Mouse (Mus musculus) heart, postnatal 0 days (tissue): Measurements from ENCODE around the gene Pakap. TPM values are rescaled to one million over a fixed set of nuclear protein-coding genes. Genes with fewer than 3 reads are reported as not detected.

Experiments used
- ATAC-seq: fragments of 200-750 bp; cut with Nextera tagmentation; 2 replicates; pipeline ENCODE4 v1.8.0; 2017; ENCODE audit warnings: low read depth, moderate number of reproducible peaks, moderate library complexity; ENCODE audit not compliant: insufficient read depth
- DNase-seq: peaks from one replicate; pipeline ENCODE4 v3.0.0-alpha.2; 2016; ENCODE audit warnings: low spot score
- H3K27ac ChIP-seq: fragments of 300-500 bp; sonication (generic); 2 replicates; pipeline ENCODE4 v1.5.1; 2014; ENCODE audit warnings: low read depth, mild to moderate bottlenecking
- H3K27me3 ChIP-seq: fragments of 300-500 bp; sonication (generic); 2 replicates; pipeline ENCODE4 v1.6.1; 2014; ENCODE audit warnings: low read length, mixed read lengths; ENCODE audit not compliant: control insufficient read depth, insufficient read depth
- H3K36me3 ChIP-seq: fragments of 300-500 bp; sonication (generic); replicated peaks from 2 replicates; pipeline ENCODE4 v1.6.1; 2014; ENCODE audit warnings: low read length, mixed read lengths; ENCODE audit not compliant: control insufficient read depth, insufficient read depth
- H3K4me1 ChIP-seq: fragments of 300-500 bp; sonication (generic); 2 replicates; pipeline ENCODE4 v1.6.1; 2014; ENCODE audit warnings: antibody characterized with exemption; ENCODE audit not compliant: control insufficient read depth, insufficient read depth
- H3K4me2 ChIP-seq: fragments of 300-500 bp; sonication (generic); 2 replicates; pipeline ENCODE4 v1.6.1; 2014; ENCODE audit warnings: low read depth, mild to moderate bottlenecking, low read length, moderate library complexity
- H3K4me3 ChIP-seq: fragments of 300-500 bp; sonication (generic); 2 replicates; pipeline ENCODE4 v1.5.1; 2014; ENCODE audit warnings: low read depth, low read length
- H3K9ac ChIP-seq: fragments of 300-500 bp; sonication (generic); replicated peaks from 2 replicates; pipeline ENCODE4 v1.6.1; 2014; ENCODE audit warnings: low read depth, low read length, mixed read lengths
- H3K9me3 ChIP-seq: fragments of 300-500 bp; sonication (generic); replicated peaks from 2 replicates; pipeline ENCODE4 v1.6.1; 2016; ENCODE audit warnings: low read length; ENCODE audit not compliant: control insufficient read depth
- CTCF ChIP-seq: IDR thresholded peaks from 2 replicates; pipeline ENCODE4 v1.5.1; 2016; ENCODE audit warnings: antibody characterized with exemption, control low read depth, low read depth
- EP300 ChIP-seq: IDR thresholded peaks from 2 replicates; pipeline ENCODE4 v1.6.1; 2016; ENCODE audit warnings: antibody characterized with exemption, low read depth
- WGBS: fragments of 180-500 bp; shearing (Covaris S2); extraction: QIAGEN DNeasy Blood & Tissue Kit; methylation state at CpG from one replicate; pipeline ENCODE4 v1.1.7; 2014; 5-methylcytosine and 5-hydroxymethylcytosine counted together
- polyA plus RNA-seq: library from polyadenylated mRNA; unstranded; fragments of >200 nt; fragmentation: Nextera tagmentation; extraction: Ambion mirVana; gene quantifications from 2 replicates; pipeline ENCODE4 v1.2.1, GENCODE M21; 2015
- total RNA-seq: library from RNA; depleted of rRNA; stranded (reverse); fragments of >200 nt; gene quantifications from 2 replicates; pipeline ENCODE4 v1.2.3, GENCODE M21; 2014; ENCODE audit warnings: low replicate concordance

The Pakap gene
- total and polyA plus RNA-seq, 2 experiments from 2014 or later = 21.1 to 43.7 TPM

GRCm38 (mm10) chr4:57722296-57722695 is 154.3 kb downstream of the Pakap start:
- WGBS = 85% methylated on average over 4 of the region's 4 CpGs

GRCm38 (mm10) chr4:57723659-57724058 is 155.7 kb downstream of the Pakap start:
- ATAC-seq (no peak), DNase-seq (no peak)
- H3K4me3 ChIP-seq = no peak overlapping the region
- WGBS = 70% methylated on average over 2 of the region's 2 CpGs
- no peaks in the 10 kb centered on the region for H3K36me3 ChIP-seq
- peak; percentile 47 for TF ChIP-seq CTCF
- TF ChIP-seq EP300 = no peak
- H3K9me3 ChIP-seq = no peaks in the 10 kb centered on the region
- no peak overlapping the region for H3K9ac ChIP-seq
- H3K27ac ChIP-seq = no peak overlapping the region
- H3K27me3 ChIP-seq = no peaks in the 10 kb centered on the region
- H3K4me2 ChIP-seq = no peak overlapping the region
- H3K4me1 ChIP-seq = peaks cover 6% of the 10 kb centered on the region; the same call in 1 of the 2 replicates

More at GRCm38 (mm10) chr4:57722296-57722695, 154.3 kb downstream of the Pakap start:
- no peak overlapping the region for H3K4me2 ChIP-seq
- ATAC-seq (no peak), DNase-seq (no peak)
- no peak for TF ChIP-seq EP300
- TF ChIP-seq CTCF = no peak
- no peak overlapping the region for H3K27ac ChIP-seq
- no peak overlapping the region for H3K4me3 ChIP-seq
- H3K27me3 ChIP-seq = no peaks in the 10 kb centered on the region
- 0 out of 2 replicates have a peak, but pooled peaks cover 4% of the 10 kb centered on the region for H3K4me1 ChIP-seq
- H3K36me3 ChIP-seq = 0 out of 2 replicates have a peak, but pooled peaks cover 4% of the 10 kb centered on the region
- H3K9ac ChIP-seq = no peak overlapping the region
- no peaks in the 10 kb centered on the region for H3K9me3 ChIP-seq

- peaks cover 21% of the 10 kb centered on the region for H3K4me1 ChIP-seq
- H3K27ac ChIP-seq = no peak overlapping the region
- no peak overlapping the region for H3K9ac ChIP-seq
- DNase-seq = no peak
- ATAC-seq = no peak
- no peak overlapping the region for H3K4me3 ChIP-seq
- H3K9me3 ChIP-seq = no peaks in the 10 kb centered on the region
- H3K27me3 ChIP-seq = no peaks in the 10 kb centered on the region
- 79% methylated on average over 1 of the region's 1 CpGs for WGBS
- no peak overlapping the region for H3K4me2 ChIP-seq
- H3K36me3 ChIP-seq = no peaks in the 10 kb centered on the region
- TF ChIP-seq CTCF = no peak
- TF ChIP-seq EP300 = no peak
Observed at GRCm38 (mm10) chr4:57725569-57725968, 157.6 kb downstream of the Pakap start.

GRCm38 (mm10) chr4:57728611-57729183 is 160.7 kb downstream of the Pakap start:
- no peaks in the 10 kb centered on the region for H3K27me3 ChIP-seq
- ATAC-seq (no peak), DNase-seq (no peak)
- TF ChIP-seq EP300 = no peak
- TF ChIP-seq CTCF = no peak
- H3K36me3 ChIP-seq = 0 out of 2 replicates have a peak, but pooled peaks cover 4% of the 10 kb centered on the region
- peak overlapping the region; percentile 22; the same call in 1 of the 2 replicates for H3K27ac ChIP-seq
- no peak overlapping the region for H3K4me3 ChIP-seq
- no peak overlapping the region for H3K4me2 ChIP-seq
- no peak overlapping the region for H3K9ac ChIP-seq
- H3K9me3 ChIP-seq = no peaks in the 10 kb centered on the region
- WGBS = 71% methylated on average over 4 of the region's 4 CpGs
- H3K4me1 ChIP-seq = peaks cover 29% of the 10 kb centered on the region

GRCm38 (mm10) chr4:57730047-57730446 is 162.1 kb downstream of the Pakap start:
- 0 out of 2 replicates have a peak, but pooled peaks cover 4% of the 10 kb centered on the region for H3K36me3 ChIP-seq
- H3K27me3 ChIP-seq = no peaks in the 10 kb centered on the region
- H3K4me1 ChIP-seq = peaks cover 29% of the 10 kb centered on the region
- no peak overlapping the region for H3K4me2 ChIP-seq
- no peak overlapping the region for H3K9ac ChIP-seq
- H3K4me3 ChIP-seq = no peak overlapping the region
- no peak for DNase-seq
- TF ChIP-seq CTCF (no peak), EP300 (no peak)
- H3K9me3 ChIP-seq = no peaks in the 10 kb centered on the region
- no peak for ATAC-seq
- 42% methylated on average over 6 of the region's 6 CpGs for WGBS
- H3K27ac ChIP-seq = peak overlapping the region; percentile 50; the same call in 1 of the 2 replicates
